Mouse (Mus musculus) lung, postnatal 0 days (tissue): ENCODE results near the gene Rph3a.

ENCODE experiments used
- CTCF ChIP-seq: IDR thresholded peaks from 2 replicates; pipeline ENCODE4 v1.5.1; 2016; ENCODE audit warnings: antibody characterized with exemption, mild to moderate bottlenecking
- EP300 ChIP-seq: IDR thresholded peaks from 2 replicates; pipeline ENCODE4 v1.6.1; 2016; ENCODE audit warnings: antibody characterized with exemption, mild to moderate bottlenecking, control low read depth

DNA sequence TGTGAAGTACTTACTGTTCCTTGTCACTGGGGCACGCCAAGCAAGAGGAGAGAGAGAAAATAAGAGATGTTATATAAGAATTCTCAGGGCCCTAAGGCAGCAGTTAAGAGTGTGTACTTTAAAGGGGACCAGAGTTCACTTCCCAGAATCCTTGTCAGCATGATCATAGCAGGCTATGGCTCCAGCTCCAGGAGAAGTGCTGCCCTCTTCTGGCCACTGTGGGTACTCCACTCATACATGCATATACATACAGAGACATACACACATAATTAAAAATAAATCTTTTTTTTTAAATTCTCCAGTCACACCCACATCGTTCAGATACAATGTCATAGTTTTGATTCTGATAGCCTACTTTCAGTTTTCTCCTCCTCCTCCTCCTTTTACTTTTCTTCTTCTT lies 29.8 kb downstream of the Rph3a start:
- TF ChIP-seq CTCF (no peak), EP300 (no peak)
